Mouse (Mus musculus) erythroblast, embryonic 14.5 days (primary cell): ENCODE results near the gene Yes1. TPM values are rescaled to one million over a fixed set of nuclear protein-coding genes. Genes with fewer than 3 reads are reported as not detected.

Experiments used
- H3K27me3 ChIP-seq: 2 replicates; pipeline ENCODE4 v1.6.1; 2012; ENCODE audit warnings: inconsistent platforms; ENCODE audit not compliant: control insufficient read depth
- H3K36me3 ChIP-seq: 2 replicates; pipeline ENCODE4 v1.6.1; 2012; ENCODE audit warnings: mild to moderate bottlenecking, inconsistent platforms; ENCODE audit not compliant: control insufficient read depth
- H3K4me1 ChIP-seq: 2 replicates; pipeline ENCODE4 v1.6.1; 2012; ENCODE audit warnings: inconsistent platforms; ENCODE audit not compliant: control insufficient read depth
- H3K4me3 ChIP-seq: replicated peaks from 2 replicates; pipeline ENCODE3; 2012; ENCODE audit warnings: moderate library complexity, mild to moderate bottlenecking, inconsistent platforms
- H3K9me3 ChIP-seq: 2 replicates; pipeline ENCODE4 v1.6.1; 2012; ENCODE audit warnings: low read length, inconsistent platforms, mixed read lengths; ENCODE audit not compliant: control insufficient read depth
- GATA1 ChIP-seq: IDR thresholded peaks from 2 replicates; pipeline ENCODE4 v1.6.1; 2012; ENCODE audit warnings: low read length, inconsistent platforms, mixed read lengths
- TAL1 ChIP-seq: IDR thresholded peaks from 3 replicates; pipeline ENCODE4 v1.6.1; 2012; ENCODE audit warnings: low read length, inconsistent platforms, mixed read lengths
- polyA plus RNA-seq: library from polyadenylated mRNA; stranded (reverse); fragments of >175 nt; gene quantifications from 2 replicates; pipeline ENCODE4 v1.2.3, GENCODE M21; 2012

Yes1 gene
- polyA plus RNA-seq = not detected in 2 replicates

GRCm38 (mm10) chr5:32610801-32611340, at the start of gene Yes1:
TSS of gene Yes1 (plus strand) at chr5:32611171.
- TF ChIP-seq TAL1 = no peak
- no peak for TF ChIP-seq GATA1
- Histone ChIP-seq H3K27me3 (peaks cover 58% of the 10 kb centered on the region), H3K9me3 (peaks cover 3% of the 10 kb centered on the region; the same call in 1 of the 2 replicates), H3K4me3 (peak within 1 kb of the TSS; percentile 75), H3K4me1 (peaks cover 15% of the 10 kb centered on the region), H3K36me3 (no peaks in the 10 kb centered on the region)

GRCm38 (mm10) chr5:32564697-32565096, 46.3 kb upstream of the Yes1 start:
- Histone ChIP-seq H3K4me3 (no peak overlapping the region), H3K36me3 (no peaks in the 10 kb centered on the region), H3K9me3 (no peaks in the 10 kb centered on the region), H3K4me1 (no peaks in the 10 kb centered on the region), H3K27me3 (no peaks in the 10 kb centered on the region)
- TF ChIP-seq GATA1 (no peak), TAL1 (no peak)

- no peak for TF ChIP-seq GATA1
- TF ChIP-seq TAL1 = no peak
- no peaks in the 10 kb centered on the region for H3K4me1 ChIP-seq
- no peaks in the 10 kb centered on the region for H3K9me3 ChIP-seq
- H3K36me3 ChIP-seq = no peaks in the 10 kb centered on the region
- H3K27me3 ChIP-seq = no peaks in the 10 kb centered on the region
- H3K4me3 ChIP-seq = no peak overlapping the region
Observed at GRCm38 (mm10) chr5:32571802-32572201, 39.2 kb upstream of the Yes1 start.

- Histone ChIP-seq H3K4me3 (no peak overlapping the region), H3K27me3 (no peaks in the 10 kb centered on the region), H3K9me3 (peaks cover 2% of the 10 kb centered on the region; the same call in 1 of the 2 replicates), H3K4me1 (no peaks in the 10 kb centered on the region), H3K36me3 (no peaks in the 10 kb centered on the region)
- TF ChIP-seq GATA1 (no peak), TAL1 (no peak)
Observed at GRCm38 (mm10) chr5:32588136-32588535, 22.8 kb upstream of the Yes1 start.

- no peak for TF ChIP-seq TAL1
Observed at GRCm38 (mm10) chr5:32593793-32594192, 17.2 kb upstream of the Yes1 start.

GRCm38 (mm10) chr5:32594358-32594757, 16.6 kb upstream of the Yes1 start:
- H3K27me3 ChIP-seq = no peaks in the 10 kb centered on the region
- no peaks in the 10 kb centered on the region for H3K36me3 ChIP-seq
- H3K4me1 ChIP-seq = no peaks in the 10 kb centered on the region

More at GRCm38 (mm10) chr5:32593793-32594192, 17.2 kb upstream of the Yes1 start:
- Histone ChIP-seq H3K4me1 (no peaks in the 10 kb centered on the region), H3K36me3 (no peaks in the 10 kb centered on the region), H3K27me3 (no peaks in the 10 kb centered on the region), H3K9me3 (no peaks in the 10 kb centered on the region), H3K4me3 (no peak overlapping the region)

GRCm38 (mm10) chr5:32605911-32606310, 5.1 kb upstream of the Yes1 start:
- TF ChIP-seq TAL1 (no peak), GATA1 (no peak)
- Histone ChIP-seq H3K27me3 (peaks cover 35% of the 10 kb centered on the region), H3K4me3 (no peak overlapping the region), H3K36me3 (no peaks in the 10 kb centered on the region), H3K9me3 (no peaks in the 10 kb centered on the region), H3K4me1 (peaks cover 7% of the 10 kb centered on the region)

More at GRCm38 (mm10) chr5:32594358-32594757, 16.6 kb upstream of the Yes1 start:
- H3K4me3 ChIP-seq = no peak overlapping the region
- H3K9me3 ChIP-seq = no peaks in the 10 kb centered on the region
- TF ChIP-seq TAL1 (no peak), GATA1 (no peak)

- no peak overlapping the region for H3K4me3 ChIP-seq
- H3K36me3 ChIP-seq = no peaks in the 10 kb centered on the region
- peaks cover 3% of the 10 kb centered on the region; the same call in 1 of the 2 replicates for H3K9me3 ChIP-seq
- H3K27me3 ChIP-seq = peaks cover 54% of the 10 kb centered on the region
- H3K4me1 ChIP-seq = peaks cover 15% of the 10 kb centered on the region
- TF ChIP-seq GATA1 = no peak
- no peak for TF ChIP-seq TAL1
Observed at GRCm38 (mm10) chr5:32607776-32608355, 3.1 kb upstream of the Yes1 start.

GRCm38 (mm10) chr5:32608516-32608915, 2.5 kb upstream of the Yes1 start:
- H3K36me3 ChIP-seq = no peaks in the 10 kb centered on the region
- H3K9me3 ChIP-seq = peaks cover 3% of the 10 kb centered on the region; the same call in 1 of the 2 replicates
- peaks cover 15% of the 10 kb centered on the region for H3K4me1 ChIP-seq
- no peak for TF ChIP-seq TAL1
- no peak for TF ChIP-seq GATA1
- peaks cover 54% of the 10 kb centered on the region for H3K27me3 ChIP-seq
- H3K4me3 ChIP-seq = no peak overlapping the region

GRCm38 (mm10) chr5:32610064-32610800, 739 bp upstream of the Yes1 start:
- H3K4me1 ChIP-seq = peaks cover 15% of the 10 kb centered on the region
- H3K4me3 ChIP-seq = peak overlapping the region; percentile 75
- H3K36me3 ChIP-seq = no peaks in the 10 kb centered on the region
- peaks cover 3% of the 10 kb centered on the region; the same call in 1 of the 2 replicates for H3K9me3 ChIP-seq
- peaks cover 59% of the 10 kb centered on the region for H3K27me3 ChIP-seq
- TF ChIP-seq GATA1 = no peak
- TF ChIP-seq TAL1 = no peak
